Mouse (Mus musculus): ENCODE results near the gene Plpp3. TPM values are rescaled to one million over a fixed set of nuclear protein-coding genes. Genes with fewer than 3 reads are reported as not detected.
A peak's percentile ranks its signal among the peaks of the same experiment; 100 is the strongest.

Gene Plpp3
- polyA plus RNA-seq, 1 experiment from 2014 or later, result 95.1 TPM

- H3K4me3 ChIP-seq, result no peak overlapping the region
- no peaks in the 10 kb centered on the region for H3K36me3 ChIP-seq
- H3K9me3 ChIP-seq, result no peaks in the 10 kb centered on the region
- 81% methylated on average over 9 of the region's 9 CpGs for WGBS
- H3K27ac ChIP-seq (replicated peaks), result no peak overlapping the region
- ATAC-seq (ENCODE audit: low FRiP score, low read depth), result no peak
- H3K9ac ChIP-seq, result no peak overlapping the region
- peaks cover 30% of the 10 kb centered on the region for H3K4me1 ChIP-seq (replicated peaks)
- H3K4me2 ChIP-seq, result no peak overlapping the region
- H3K27me3 ChIP-seq, result no peaks in the 10 kb centered on the region
Measured at GRCm38 (mm10) chr4:105196993-105197765, 40.0 kb downstream of the Plpp3 start.

- no peak overlapping the region for H3K4me2 ChIP-seq
- H3K9me3 ChIP-seq, result no peaks in the 10 kb centered on the region
- H3K9ac ChIP-seq, result no peak overlapping the region
- no peak for ATAC-seq (ENCODE audit: low FRiP score, low read depth)
- peaks cover 21% of the 10 kb centered on the region for H3K4me1 ChIP-seq (replicated peaks)
- WGBS, result 93% methylated on average over 5 of the region's 5 CpGs
- H3K27ac ChIP-seq (replicated peaks), result no peak overlapping the region
- no peak overlapping the region for H3K4me3 ChIP-seq
- H3K27me3 ChIP-seq, result no peaks in the 10 kb centered on the region
- no peaks in the 10 kb centered on the region for H3K36me3 ChIP-seq
Measured at GRCm38 (mm10) chr4:105198696-105199095, 41.5 kb downstream of the Plpp3 start.

- H3K4me3 ChIP-seq, result no peak overlapping the region
- H3K4me1 ChIP-seq (replicated peaks), result peaks cover 26% of the 10 kb centered on the region
- no peak for ATAC-seq (ENCODE audit: low FRiP score, low read depth)
- no peaks in the 10 kb centered on the region for H3K9me3 ChIP-seq
- H3K27ac ChIP-seq (replicated peaks), result no peak overlapping the region
- H3K9ac ChIP-seq, result no peak overlapping the region
- H3K27me3 ChIP-seq, result no peaks in the 10 kb centered on the region
- no peaks in the 10 kb centered on the region for H3K36me3 ChIP-seq
- no peak overlapping the region for H3K4me2 ChIP-seq
- 75% methylated on average over 8 of the region's 8 CpGs for WGBS
Measured at GRCm38 (mm10) chr4:105199345-105199744, 42.2 kb downstream of the Plpp3 start.

- no peak overlapping the region for H3K27ac ChIP-seq (replicated peaks)
- no peak overlapping the region for H3K4me3 ChIP-seq
- no peak overlapping the region for H3K4me2 ChIP-seq
- H3K27me3 ChIP-seq, result no peaks in the 10 kb centered on the region
- no peak overlapping the region for H3K9ac ChIP-seq
- ATAC-seq (ENCODE audit: low FRiP score, low read depth), result no peak
- H3K4me1 ChIP-seq (replicated peaks), result peaks cover 36% of the 10 kb centered on the region
- 53% methylated on average over 14 of the region's 14 CpGs for WGBS
- no peaks in the 10 kb centered on the region for H3K36me3 ChIP-seq
- H3K9me3 ChIP-seq, result no peaks in the 10 kb centered on the region
Measured at GRCm38 (mm10) chr4:105200624-105201524, 43.7 kb downstream of the Plpp3 start.

- Histone ChIP-seq H3K4me2 (no peak overlapping the region), H3K27ac (replicated peaks) (no peak overlapping the region), H3K9ac (no peak overlapping the region), H3K27me3 (no peaks in the 10 kb centered on the region), H3K4me1 (replicated peaks) (peaks cover 48% of the 10 kb centered on the region), H3K4me3 (no peak overlapping the region), H3K36me3 (no peaks in the 10 kb centered on the region), H3K9me3 (no peaks in the 10 kb centered on the region)
- no peak for ATAC-seq (ENCODE audit: low FRiP score, low read depth)
- WGBS, result 91% methylated on average over 3 of the region's 3 CpGs
Measured at GRCm38 (mm10) chr4:105202439-105202838, 45.3 kb downstream of the Plpp3 start.

- ATAC-seq (ENCODE audit: low FRiP score, low read depth), result peak; percentile 46; the same call in 1 of the 2 replicates
- Histone ChIP-seq H3K4me1 (replicated peaks) (peaks cover 48% of the 10 kb centered on the region), H3K9me3 (no peaks in the 10 kb centered on the region)
Measured at GRCm38 (mm10) chr4:105203303-105203761, 46.2 kb downstream of the Plpp3 start.

GRCm38 (mm10) chr4:105204071-105204470, 46.9 kb downstream of the Plpp3 start:
- no peak overlapping the region for H3K4me2 ChIP-seq
- H3K4me1 ChIP-seq (replicated peaks), result peaks cover 40% of the 10 kb centered on the region
- H3K9me3 ChIP-seq, result no peaks in the 10 kb centered on the region
- H3K36me3 ChIP-seq, result no peaks in the 10 kb centered on the region
- WGBS, result 70% methylated on average over 9 of the region's 9 CpGs
- ATAC-seq (ENCODE audit: low FRiP score, low read depth), result no peak
- no peak overlapping the region for H3K27ac ChIP-seq (replicated peaks)
- H3K27me3 ChIP-seq, result no peaks in the 10 kb centered on the region
- no peak overlapping the region for H3K9ac ChIP-seq
- H3K4me3 ChIP-seq, result no peak overlapping the region

More at GRCm38 (mm10) chr4:105203303-105203761, 46.2 kb downstream of the Plpp3 start:
- no peak overlapping the region; the same call in 1 of the 2 replicates for H3K27ac ChIP-seq (replicated peaks)
- H3K4me2 ChIP-seq, result no peak overlapping the region
- H3K9ac ChIP-seq, result no peak overlapping the region
- WGBS, result 75% methylated on average over 2 of the region's 2 CpGs
- H3K4me3 ChIP-seq, result no peak overlapping the region
- no peaks in the 10 kb centered on the region for H3K36me3 ChIP-seq
- no peaks in the 10 kb centered on the region for H3K27me3 ChIP-seq

GRCm38 (mm10) chr4:105205045-105205851, 48.1 kb downstream of the Plpp3 start:
- Histone ChIP-seq H3K27me3 (no peaks in the 10 kb centered on the region), H3K9ac (no peak overlapping the region), H3K4me3 (no peak overlapping the region), H3K9me3 (no peaks in the 10 kb centered on the region), H3K36me3 (no peaks in the 10 kb centered on the region), H3K4me1 (replicated peaks) (peaks cover 38% of the 10 kb centered on the region), H3K27ac (replicated peaks) (peak overlapping the region; percentile 30), H3K4me2 (no peak overlapping the region)
- WGBS, result 43% methylated on average over 15 of the region's 15 CpGs
- ATAC-seq (ENCODE audit: low FRiP score, low read depth), result peak; percentile 54; the same call in 1 of the 2 replicates

- peaks cover 34% of the 10 kb centered on the region for H3K4me1 ChIP-seq (replicated peaks)
- no peak overlapping the region for H3K9ac ChIP-seq
- H3K4me2 ChIP-seq, result no peak overlapping the region
- H3K4me3 ChIP-seq, result no peak overlapping the region
- H3K27ac ChIP-seq (replicated peaks), result no peak overlapping the region; the same call in 1 of the 2 replicates
- H3K27me3 ChIP-seq, result no peaks in the 10 kb centered on the region
- no peaks in the 10 kb centered on the region for H3K36me3 ChIP-seq
- 85% methylated on average over 6 of the region's 6 CpGs for WGBS
- no peak for ATAC-seq (ENCODE audit: low FRiP score, low read depth)
- H3K9me3 ChIP-seq, result no peaks in the 10 kb centered on the region
Measured at GRCm38 (mm10) chr4:105206102-105206501, 49.0 kb downstream of the Plpp3 start.

- Histone ChIP-seq H3K4me1 (replicated peaks) (peaks cover 32% of the 10 kb centered on the region), H3K36me3 (no peaks in the 10 kb centered on the region), H3K27ac (replicated peaks) (no peak overlapping the region), H3K4me2 (no peak overlapping the region), H3K27me3 (no peaks in the 10 kb centered on the region), H3K9me3 (no peaks in the 10 kb centered on the region), H3K4me3 (no peak overlapping the region), H3K9ac (no peak overlapping the region)
- ATAC-seq (ENCODE audit: low FRiP score, low read depth), result no peak
- WGBS, result 50% methylated on average over 8 of the region's 8 CpGs
Measured at GRCm38 (mm10) chr4:105206995-105207394, 49.8 kb downstream of the Plpp3 start.

- Histone ChIP-seq H3K9me3 (no peaks in the 10 kb centered on the region), H3K9ac (no peak overlapping the region), H3K36me3 (no peaks in the 10 kb centered on the region), H3K27ac (replicated peaks) (no peak overlapping the region), H3K27me3 (no peaks in the 10 kb centered on the region), H3K4me2 (no peak overlapping the region), H3K4me3 (no peak overlapping the region), H3K4me1 (replicated peaks) (peaks cover 32% of the 10 kb centered on the region)
- WGBS, result 92% methylated on average over 4 of the region's 4 CpGs
- ATAC-seq (ENCODE audit: low FRiP score, low read depth), result no peak
Measured at GRCm38 (mm10) chr4:105207641-105208040, 50.5 kb downstream of the Plpp3 start.
